Mouse (Mus musculus): ENCODE results near the gene Zmynd8. TPM values are rescaled to one million over a fixed set of nuclear protein-coding genes. Genes with fewer than 3 reads are reported as not detected.

The Zmynd8 gene
- polyA plus RNA-seq, 1 experiment = 29.0 TPM

DNA sequence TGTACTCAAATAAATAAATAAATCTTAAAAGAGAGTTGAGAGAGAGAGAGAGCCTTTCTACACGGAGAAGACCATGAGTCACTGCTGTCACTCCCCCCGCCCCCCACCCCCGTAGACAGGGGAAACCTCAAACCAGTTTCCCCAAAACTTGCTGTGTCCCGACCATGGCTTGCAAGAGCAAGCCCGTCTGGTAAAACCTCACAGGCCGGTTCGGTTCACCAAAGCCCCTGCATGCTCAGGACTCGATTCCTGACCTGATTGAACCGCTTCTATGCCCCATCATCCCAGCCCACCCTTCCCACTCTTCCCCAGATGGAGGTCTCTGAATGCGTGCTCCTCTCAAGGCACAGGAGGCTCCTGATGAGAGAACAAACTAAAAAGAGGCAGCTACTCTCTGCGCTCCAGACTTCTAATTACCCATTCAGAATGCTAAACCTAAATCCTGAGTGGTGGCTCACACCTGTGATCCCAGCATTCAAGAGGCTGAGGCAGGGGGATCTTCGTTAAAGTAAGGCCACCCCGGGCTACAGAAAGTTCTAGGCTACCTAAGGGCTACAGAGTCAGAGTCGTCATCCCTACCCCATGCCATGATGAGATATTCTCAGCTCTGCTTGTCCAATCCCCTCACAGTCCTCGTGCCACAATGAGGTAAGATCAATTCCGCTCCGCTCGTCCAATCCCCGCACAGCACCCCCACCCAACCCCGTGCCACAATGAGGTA, 37.7 kb downstream of the Zmynd8 start:
- Histone ChIP-seq H3K36me3 (ENCODE audit: control insufficient read depth, insufficient read depth, low read length) (no peaks in the 10 kb centered on the region), H3K4me1 (ENCODE audit: control insufficient read depth, insufficient read depth, low read length) (peaks cover 41% of the 10 kb centered on the region), H3K27ac (ENCODE audit: insufficient read depth, low read depth, low read length) (no peak overlapping the region), H3K27me3 (replicated peaks; ENCODE audit: control insufficient read depth, insufficient read depth, low read length) (no peaks in the 10 kb centered on the region), H3K4me3 (ENCODE audit: insufficient read depth, low read depth, low read length) (no peak overlapping the region)
- 92% methylated on average over 20 of the region's 20 CpGs for whole genome bisulfite sequencing
- DNase-seq = no peak
- TF ChIP-seq POLR2A (IDR thresholded peaks at IDR 0.05; ENCODE audit: low read depth, low read length) = no peak
- no peak for TF ChIP-seq CTCF (conservative IDR thresholded peaks at IDR 0.05; ENCODE audit: insufficient read depth, insufficient read length, low read depth, low read length)

GRCm38 (mm10) chr2:165860447-165860846, 38.4 kb downstream of the Zmynd8 start:
- no peaks in the 10 kb centered on the region for H3K27me3 ChIP-seq (replicated peaks; ENCODE audit: control insufficient read depth, insufficient read depth, low read length)
- no peak overlapping the region for H3K27ac ChIP-seq (ENCODE audit: insufficient read depth, low read depth, low read length)
- 96% methylated on average over 6 of the region's 6 CpGs for WGBS
- DNase-seq = no peak
- H3K4me3 ChIP-seq (ENCODE audit: insufficient read depth, low read depth, low read length) = no peak overlapping the region
- H3K36me3 ChIP-seq (ENCODE audit: control insufficient read depth, insufficient read depth, low read length) = no peaks in the 10 kb centered on the region
- H3K4me1 ChIP-seq (ENCODE audit: control insufficient read depth, insufficient read depth, low read length) = peaks cover 46% of the 10 kb centered on the region
- TF ChIP-seq POLR2A (IDR thresholded peaks at IDR 0.05; ENCODE audit: low read depth, low read length) = no peak
- no peak for TF ChIP-seq CTCF (conservative IDR thresholded peaks at IDR 0.05; ENCODE audit: insufficient read depth, insufficient read length, low read depth, low read length)

- Histone ChIP-seq H3K27ac (ENCODE audit: insufficient read depth, low read depth, low read length) (peak overlapping the region; percentile 99), H3K4me1 (ENCODE audit: control insufficient read depth, insufficient read depth, low read length) (peaks cover 45% of the 10 kb centered on the region), H3K27me3 (replicated peaks; ENCODE audit: control insufficient read depth, insufficient read depth, low read length) (no peaks in the 10 kb centered on the region), H3K4me3 (ENCODE audit: insufficient read depth, low read depth, low read length) (peak overlapping the region; percentile 39; the same call in 1 of the 2 replicates), H3K36me3 (ENCODE audit: control insufficient read depth, insufficient read depth, low read length) (no peaks in the 10 kb centered on the region)
- peak; percentile 62 for DNase-seq
- WGBS = 15% methylated on average over 12 of the region's 12 CpGs
- no peak for TF ChIP-seq POLR2A (IDR thresholded peaks at IDR 0.05; ENCODE audit: low read depth, low read length)
- TF ChIP-seq CTCF (conservative IDR thresholded peaks at IDR 0.05; ENCODE audit: insufficient read depth, insufficient read length, low read depth, low read length) = no peak
Observed at GRCm38 (mm10) chr2:165858453-165859384, 40.1 kb downstream of the Zmynd8 start.

DNA sequence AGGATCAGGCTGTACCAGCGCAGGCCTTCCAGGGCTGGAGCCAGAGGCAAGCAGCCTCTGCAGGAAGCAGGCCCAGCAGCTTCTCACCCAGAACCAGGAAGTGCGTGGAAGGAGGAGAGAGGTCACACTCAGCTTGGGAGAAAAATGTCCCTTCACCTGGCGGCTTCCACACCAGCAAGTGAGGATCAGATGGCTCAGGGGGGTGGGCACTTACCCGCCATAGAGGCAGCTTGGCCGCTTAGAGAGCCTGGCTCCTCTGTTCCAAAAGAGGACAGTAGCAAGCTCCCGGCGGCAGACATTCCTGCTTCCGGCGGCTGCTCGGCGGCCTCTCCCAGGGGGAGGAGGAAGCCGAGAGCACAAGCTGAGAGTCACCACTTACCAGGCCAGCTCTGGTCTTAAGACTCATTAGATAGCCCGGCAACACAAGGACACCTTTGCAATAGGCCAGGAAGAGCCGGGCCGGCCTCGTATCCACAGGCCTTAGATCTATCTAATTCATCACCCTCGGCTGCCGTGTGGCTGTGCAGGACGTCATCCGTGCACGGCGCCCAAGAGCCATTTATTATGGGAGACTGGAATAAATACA, 40.9 kb downstream of the Zmynd8 start:
- Histone ChIP-seq H3K27me3 (replicated peaks; ENCODE audit: control insufficient read depth, insufficient read depth, low read length) (no peaks in the 10 kb centered on the region), H3K27ac (ENCODE audit: insufficient read depth, low read depth, low read length) (peak overlapping the region; percentile 99), H3K4me1 (ENCODE audit: control insufficient read depth, insufficient read depth, low read length) (peaks cover 45% of the 10 kb centered on the region), H3K4me3 (ENCODE audit: insufficient read depth, low read depth, low read length) (peak overlapping the region; percentile 39), H3K36me3 (ENCODE audit: control insufficient read depth, insufficient read depth, low read length) (no peaks in the 10 kb centered on the region)
- TF ChIP-seq CTCF (conservative IDR thresholded peaks at IDR 0.05; ENCODE audit: insufficient read depth, insufficient read length, low read depth, low read length) = no peak
- TF ChIP-seq POLR2A (IDR thresholded peaks at IDR 0.05; ENCODE audit: low read depth, low read length) = no peak
- 3% methylated on average over 22 of the region's 22 CpGs for WGBS
- peak; percentile 81 for DNase-seq

DNA sequence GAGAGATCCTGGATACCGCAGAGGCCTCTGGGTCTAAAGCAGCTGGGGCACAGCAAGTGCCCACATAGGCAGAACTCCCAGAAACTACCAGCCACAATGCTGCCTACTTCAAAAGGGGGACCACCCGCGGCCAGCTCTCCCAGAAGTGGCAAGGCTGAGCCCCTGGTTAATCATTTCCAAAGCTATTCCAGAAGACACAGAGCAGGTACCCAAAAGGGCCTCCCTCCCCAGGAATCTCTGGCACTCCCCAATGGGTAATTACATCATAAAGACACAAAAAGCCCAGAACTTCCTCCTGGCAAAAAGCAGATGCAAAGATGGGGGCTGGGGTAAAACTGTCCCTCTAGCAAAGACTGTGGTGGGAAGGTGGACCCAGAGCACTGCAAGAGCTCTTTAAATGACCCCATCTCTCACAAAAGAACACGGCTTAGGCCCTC, 41.4 kb downstream of the Zmynd8 start:
- peak overlapping the region; percentile 99 for H3K27ac ChIP-seq (ENCODE audit: insufficient read depth, low read depth, low read length)
- no peaks in the 10 kb centered on the region for H3K27me3 ChIP-seq (replicated peaks; ENCODE audit: control insufficient read depth, insufficient read depth, low read length)
- TF ChIP-seq CTCF (conservative IDR thresholded peaks at IDR 0.05; ENCODE audit: insufficient read depth, insufficient read length, low read depth, low read length) = no peak
- TF ChIP-seq POLR2A (IDR thresholded peaks at IDR 0.05; ENCODE audit: low read depth, low read length) = no peak
- H3K4me3 ChIP-seq (ENCODE audit: insufficient read depth, low read depth, low read length) = peak overlapping the region; percentile 39; the same call in 1 of the 2 replicates
- peaks cover 48% of the 10 kb centered on the region for H3K4me1 ChIP-seq (ENCODE audit: control insufficient read depth, insufficient read depth, low read length)
- H3K36me3 ChIP-seq (ENCODE audit: control insufficient read depth, insufficient read depth, low read length) = no peaks in the 10 kb centered on the region
- DNase-seq = peak; percentile 93
- WGBS = 7% methylated on average over 4 of the region's 4 CpGs

DNA sequence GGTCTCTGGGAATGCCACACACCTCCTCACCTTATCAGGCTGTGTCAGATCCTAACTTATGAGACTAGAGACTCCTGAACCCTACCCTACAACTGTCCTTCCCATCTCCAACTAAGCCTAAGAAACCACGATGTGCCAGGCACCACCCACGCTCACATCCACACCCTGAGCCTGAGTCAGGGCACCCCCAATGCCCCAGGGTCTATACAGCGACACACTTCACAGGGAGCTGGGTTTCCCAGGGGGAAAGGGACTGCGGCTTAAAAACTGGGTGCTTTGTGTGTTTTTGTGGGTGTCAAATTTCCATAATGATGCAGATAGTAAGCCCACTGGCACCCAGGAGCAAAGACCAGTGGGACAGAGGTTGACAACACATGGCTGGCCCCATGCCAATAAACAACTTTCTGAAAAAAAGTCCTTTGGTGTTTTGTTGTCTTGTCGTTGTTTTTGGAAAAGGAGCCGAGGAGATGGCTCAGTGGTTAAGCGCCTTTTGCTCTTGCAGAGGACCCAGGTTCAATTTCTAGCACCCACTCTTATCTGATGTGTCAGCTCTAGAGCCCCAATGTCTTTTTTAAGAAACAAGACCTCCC, 42.1 kb downstream of the Zmynd8 start:
- 52% methylated on average over 7 of the region's 7 CpGs for WGBS
- TF ChIP-seq CTCF (conservative IDR thresholded peaks at IDR 0.05; ENCODE audit: insufficient read depth, insufficient read length, low read depth, low read length) = no peak
- TF ChIP-seq POLR2A (IDR thresholded peaks at IDR 0.05; ENCODE audit: low read depth, low read length) = no peak
- Histone ChIP-seq H3K36me3 (ENCODE audit: control insufficient read depth, insufficient read depth, low read length) (no peaks in the 10 kb centered on the region), H3K27ac (ENCODE audit: insufficient read depth, low read depth, low read length) (peak overlapping the region; percentile 99), H3K27me3 (replicated peaks; ENCODE audit: control insufficient read depth, insufficient read depth, low read length) (no peaks in the 10 kb centered on the region), H3K4me1 (ENCODE audit: control insufficient read depth, insufficient read depth, low read length) (peaks cover 49% of the 10 kb centered on the region), H3K4me3 (ENCODE audit: insufficient read depth, low read depth, low read length) (no peak overlapping the region)
- DNase-seq = peak; percentile 52
